Mouse (Mus musculus) naive thymus-derived CD4-positive, alpha-beta T cell, adult 2 months (primary cell): ENCODE results near the gene Sgcb.
"Not testable (repeated sequence)": the region's sequence is repeated elsewhere in the genome, so short reads cannot be mapped to it uniquely, and the experiment has no call there.

ENCODE experiments used
- DNase-seq: peaks from one replicate; pipeline ENCODE4 v3.0.0-alpha.2; 2011; ENCODE audit warnings: low read depth

Gene Sgcb

DNA sequence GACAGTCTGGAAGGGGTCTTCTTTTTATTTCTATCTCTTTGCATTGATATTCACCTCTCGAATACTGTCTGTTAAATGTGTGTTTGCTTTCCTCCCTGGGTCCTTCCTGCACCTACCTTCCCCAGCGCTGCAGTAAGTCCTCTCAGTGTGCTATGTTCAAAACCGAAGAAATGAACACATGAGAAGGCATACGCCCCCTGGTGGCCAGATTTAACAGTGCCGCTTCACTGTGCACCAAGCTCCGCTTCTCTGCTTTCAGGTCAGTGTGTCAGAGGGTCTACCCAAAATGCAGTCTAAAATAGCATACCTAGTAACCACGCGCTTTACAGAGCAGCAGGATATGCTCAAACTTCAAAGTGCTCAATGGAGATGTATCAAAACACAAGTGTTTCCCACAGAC lies 14.4 kb downstream of the Sgcb start:
- peak; percentile 76 for DNase-seq

DNA sequence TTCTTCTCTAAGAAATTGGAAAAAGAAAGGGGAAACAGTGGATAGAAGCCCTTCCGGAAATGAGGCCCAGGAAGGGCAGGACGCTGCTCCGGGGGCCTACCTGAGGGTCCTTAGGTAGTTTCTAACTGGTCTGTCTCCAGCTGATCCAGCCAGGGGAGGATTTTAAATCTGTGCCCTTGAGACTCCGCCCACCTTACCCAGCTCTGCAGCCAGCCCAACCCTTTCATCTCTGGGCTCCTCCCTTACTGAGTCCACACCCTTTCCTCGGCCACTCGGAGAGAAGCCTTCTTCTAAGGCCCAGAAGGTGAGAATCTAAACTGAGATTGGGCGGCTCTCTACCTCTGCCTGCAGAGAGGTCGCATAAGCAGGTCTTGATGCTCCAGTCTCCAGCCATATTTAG lies 15.3 kb downstream of the Sgcb start, which contains the start of gene Lrrc66:
Gene Lrrc66, minus strand, starts transcription at position 236 of the 400 bp plus-strand sequence.
- DNase-seq: no peak

DNA sequence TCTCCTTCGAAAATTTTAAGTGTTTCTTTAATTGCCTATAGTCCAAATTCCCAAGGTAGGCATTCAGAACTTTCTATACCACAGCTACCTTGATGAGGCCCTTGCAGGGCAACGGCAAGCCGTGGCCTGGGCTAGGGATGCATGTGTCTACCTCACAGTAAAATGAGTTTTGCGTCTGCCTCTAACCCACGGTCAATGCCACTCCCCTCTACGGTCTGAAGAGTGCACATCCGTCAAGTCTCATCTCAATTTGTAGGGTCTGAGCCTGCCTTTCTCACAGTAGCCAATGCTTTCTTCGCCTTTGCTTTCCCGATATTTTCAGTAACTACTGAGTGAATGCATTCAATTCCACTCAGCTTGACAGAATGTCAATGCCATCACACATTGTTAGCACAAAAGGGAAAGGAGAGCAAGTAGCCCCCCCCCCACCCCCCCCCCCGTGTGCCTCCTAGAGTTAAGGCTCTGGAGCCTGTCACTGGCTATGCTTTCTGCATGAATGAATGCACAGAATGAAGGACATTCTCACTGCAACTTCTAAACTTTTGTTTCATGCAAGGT lies 16.5 kb downstream of the Sgcb start:
- no peak for DNase-seq

DNA sequence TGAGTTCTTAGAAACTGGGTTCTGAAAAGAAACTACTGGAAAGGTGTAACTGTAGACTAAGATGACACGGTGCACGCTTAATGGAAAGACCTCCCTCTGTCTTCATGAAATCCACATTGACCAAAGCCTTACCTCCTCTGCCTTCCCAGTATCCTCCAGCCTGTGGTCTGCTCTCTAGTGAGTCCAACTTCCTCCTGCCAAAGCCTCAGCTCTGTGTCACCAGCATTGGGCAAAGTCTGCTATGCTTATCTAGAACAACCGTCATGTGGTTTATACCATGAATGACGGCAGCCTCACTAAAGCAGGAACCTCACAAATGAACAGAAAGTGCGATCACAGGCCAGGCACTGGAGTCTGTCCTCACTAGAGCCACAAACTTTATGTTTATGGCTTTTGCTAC lies 17.4 kb downstream of the Sgcb start:
- DNase-seq: peak; percentile 32

DNA sequence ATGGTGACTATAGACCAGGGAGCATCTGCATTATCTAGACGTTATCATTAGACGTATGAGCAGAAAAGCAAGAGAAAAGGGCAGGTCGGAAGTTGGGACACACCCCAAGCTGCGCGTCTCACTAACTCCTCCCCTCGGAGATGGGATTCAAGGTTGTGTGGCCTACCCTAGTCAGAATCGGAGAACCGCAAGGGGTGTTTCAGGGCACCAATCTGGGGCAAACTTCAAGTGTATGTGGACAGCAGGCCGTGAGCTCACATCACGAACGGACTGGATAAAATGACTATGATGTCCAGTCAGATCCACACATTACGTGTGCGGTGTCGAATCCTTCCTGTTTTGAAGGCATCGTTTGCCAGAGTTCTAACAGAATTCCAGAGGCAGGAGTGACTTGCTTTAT lies 19.6 kb downstream of the Sgcb start:
- DNase-seq: no peak

DNA sequence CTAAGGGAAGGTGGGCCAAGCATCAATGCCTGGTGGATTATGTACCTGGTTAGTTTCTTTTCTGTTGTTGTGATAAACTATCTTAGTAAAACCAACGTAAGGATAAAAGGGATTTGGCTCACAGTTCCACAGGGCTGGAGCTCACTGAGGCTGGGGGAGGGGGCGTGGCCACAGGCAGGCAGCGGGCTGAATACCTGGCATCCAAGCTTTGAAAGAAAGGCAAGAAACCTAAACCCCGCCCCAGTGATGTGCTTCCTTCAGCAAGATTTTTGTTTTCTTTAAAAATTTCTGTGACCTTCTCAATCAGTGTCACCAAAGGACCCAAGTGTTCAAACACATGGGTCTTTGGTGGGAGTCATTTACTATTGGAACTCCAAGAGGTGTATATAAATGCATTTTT lies 20.0 kb downstream of the Sgcb start:
- no peak for DNase-seq

DNA sequence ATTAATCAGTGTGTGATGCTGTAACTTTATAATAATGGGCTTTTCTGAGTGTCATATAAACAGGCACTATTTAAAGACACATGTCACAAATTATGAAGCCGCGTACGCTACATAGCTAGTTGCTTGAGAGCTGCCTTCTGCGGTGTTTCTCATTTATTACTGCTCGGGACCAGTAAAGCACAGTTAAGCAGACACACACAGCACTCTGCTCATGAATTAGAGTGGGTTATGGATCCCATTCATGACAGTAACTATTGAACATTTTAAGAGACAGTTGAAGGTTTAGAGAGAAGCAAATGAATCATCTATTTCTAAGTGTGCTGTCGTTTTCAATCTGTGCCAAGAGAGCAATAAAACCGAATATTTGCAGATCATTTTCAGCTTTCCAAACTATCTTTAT lies 20.7 kb downstream of the Sgcb start:
- no peak for DNase-seq

DNA sequence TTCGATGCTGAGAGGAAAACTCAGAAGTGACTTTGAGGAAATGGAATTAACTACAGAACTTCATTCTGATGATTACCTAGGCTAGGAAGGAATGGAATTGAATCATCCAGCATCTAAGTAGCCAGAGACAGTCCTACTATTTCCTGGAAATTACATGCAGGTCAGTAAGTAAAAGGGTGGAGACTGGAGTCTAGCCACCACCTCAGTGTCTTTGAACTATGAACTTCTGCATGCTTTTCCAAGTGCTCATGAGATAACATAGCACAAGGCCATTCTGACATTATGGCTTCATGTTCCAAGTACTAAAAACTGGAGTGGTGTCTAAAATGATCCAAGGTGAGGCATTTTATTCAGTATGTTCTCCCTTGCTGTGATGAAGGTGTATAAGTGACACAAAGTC lies 22.1 kb downstream of the Sgcb start:
- DNase-seq: no peak

DNA sequence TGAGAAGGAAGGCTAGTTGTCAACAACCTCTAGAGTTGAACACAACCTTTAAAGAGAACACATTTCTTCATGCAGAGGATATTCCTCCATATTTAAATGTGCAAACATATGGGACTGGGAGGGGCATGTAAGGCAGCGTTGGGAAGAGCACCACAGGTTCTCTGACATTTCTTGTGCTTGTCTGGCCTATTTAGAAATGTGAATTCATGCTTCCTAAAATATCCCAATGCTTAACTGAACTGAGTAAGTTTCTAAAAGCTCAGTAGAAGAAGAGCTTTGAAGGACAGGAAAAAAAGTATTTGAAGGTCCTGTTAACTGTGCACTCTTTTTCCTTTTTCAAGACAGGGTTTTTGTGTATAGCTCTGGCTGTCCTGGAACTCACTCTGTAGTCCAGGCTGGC lies 28.6 kb downstream of the Sgcb start:
- no peak for DNase-seq

DNA sequence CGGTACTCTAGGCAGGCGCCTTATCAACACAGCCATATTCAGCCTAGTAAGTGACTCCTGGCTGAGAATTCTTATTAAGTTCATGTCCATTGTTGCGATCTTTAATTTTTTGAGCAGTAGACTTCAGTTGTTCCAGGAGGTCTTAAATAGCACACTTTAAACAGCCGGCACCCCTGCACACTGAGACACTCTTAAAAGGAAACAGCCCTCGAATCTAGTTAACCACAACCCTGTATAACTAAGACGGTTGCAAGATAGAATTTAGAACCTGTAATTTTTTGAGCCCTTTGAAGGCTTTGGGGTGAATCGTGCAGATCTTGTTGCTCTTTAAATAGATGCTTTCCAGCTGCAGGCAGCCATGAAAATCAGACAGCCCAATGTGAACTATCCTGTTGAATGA lies 32.4 kb downstream of the Sgcb start:
- DNase-seq: no peak

DNA sequence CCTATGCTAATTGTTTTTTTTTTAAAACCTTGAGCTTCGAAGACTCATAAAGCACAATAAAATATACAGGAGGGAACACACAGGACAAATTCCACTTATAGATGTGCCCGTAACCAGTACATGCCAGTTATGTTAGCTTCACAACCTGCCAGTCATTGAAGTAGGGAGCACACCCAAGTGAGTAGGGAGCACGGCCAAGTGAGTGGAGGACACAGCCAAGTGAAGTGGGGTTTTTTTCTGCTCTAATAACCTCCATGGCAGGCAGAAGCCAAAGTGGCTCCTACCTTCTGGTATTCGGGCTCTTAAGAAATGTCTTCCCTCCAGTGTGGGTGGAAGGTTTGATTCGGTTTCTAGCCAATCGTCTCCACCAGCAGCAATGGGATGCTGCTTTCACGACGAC lies 34.3 kb downstream of the Sgcb start:
- no peak for DNase-seq

DNA sequence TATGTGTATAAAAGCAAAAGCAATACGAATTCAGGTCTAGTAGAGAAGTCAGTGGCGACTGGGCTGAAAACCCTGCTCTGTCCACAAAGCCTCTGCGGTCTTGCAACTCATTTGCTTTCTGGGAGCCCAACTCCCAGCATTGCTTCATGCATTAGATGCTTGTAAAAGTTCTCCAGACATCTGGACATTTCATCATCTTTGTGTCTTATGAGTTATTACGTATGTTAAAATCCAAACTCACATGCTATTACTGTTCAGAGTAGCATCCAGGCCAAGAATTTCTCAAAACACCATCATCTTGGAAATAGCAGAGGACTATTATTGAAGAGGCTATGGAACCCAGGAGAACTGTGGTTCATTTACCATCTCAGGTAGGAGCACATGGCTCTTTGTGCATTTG lies 36.5 kb downstream of the Sgcb start:
- DNase-seq: no peak

DNA sequence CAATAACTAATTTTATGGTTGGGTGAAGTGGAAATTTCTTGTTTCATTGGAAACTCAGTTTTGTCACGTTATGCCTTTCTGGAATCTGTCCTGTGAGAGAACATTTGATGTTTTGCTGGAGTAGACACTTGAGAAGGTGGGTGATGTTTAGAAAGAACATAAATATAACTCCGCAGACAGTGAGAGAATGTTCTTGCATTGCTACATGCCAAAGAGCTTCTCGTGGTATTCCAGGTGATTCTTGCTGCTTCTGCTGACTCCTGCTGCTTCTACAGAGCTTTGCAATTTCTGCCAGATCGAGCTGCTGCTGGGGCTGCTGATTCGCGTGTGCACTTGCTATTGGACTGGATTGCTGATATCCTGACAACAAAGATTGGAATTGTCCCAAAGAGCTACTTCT lies 42.6 kb downstream of the Sgcb start:
- no peak for DNase-seq

DNA sequence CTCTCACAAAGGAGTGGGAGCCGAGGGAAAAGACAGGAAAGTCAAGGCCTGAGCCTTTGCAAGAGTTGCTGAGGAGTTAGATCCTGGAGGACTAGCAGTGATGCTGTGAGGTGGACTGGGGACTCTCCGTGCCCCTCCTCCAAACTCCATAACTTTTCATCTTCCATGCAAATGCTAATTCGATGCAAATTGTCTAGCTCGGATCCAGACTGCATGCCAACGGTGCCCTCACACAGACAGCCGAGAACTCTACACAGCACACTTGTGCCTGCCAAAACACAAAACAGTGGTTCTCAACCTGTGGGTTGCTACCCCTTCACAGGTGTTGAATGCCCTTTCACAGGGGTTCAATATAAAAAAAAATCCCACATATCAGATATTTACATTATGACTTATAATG lies 43.0 kb downstream of the Sgcb start:
- DNase-seq: no peak

DNA sequence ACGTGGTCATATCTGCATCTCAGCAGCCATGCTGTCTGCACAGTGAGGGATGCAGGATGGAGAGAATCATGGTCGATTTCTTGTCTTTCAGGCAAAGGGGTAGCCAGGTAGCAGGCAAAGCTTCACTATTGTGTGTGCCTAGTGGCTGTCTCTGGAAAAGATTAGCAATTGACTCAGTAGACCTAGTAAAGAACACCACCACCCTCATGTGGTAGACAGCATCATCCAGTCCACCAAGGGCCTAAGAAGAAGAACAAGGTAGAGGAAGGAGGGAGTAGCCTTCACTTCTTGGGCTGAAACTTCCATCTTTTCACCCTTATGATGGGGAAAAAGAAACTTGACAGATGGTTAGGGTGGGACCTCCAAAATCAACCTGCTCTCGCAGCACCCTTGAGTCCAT lies 44.7 kb downstream of the Sgcb start:
- no peak for DNase-seq

DNA sequence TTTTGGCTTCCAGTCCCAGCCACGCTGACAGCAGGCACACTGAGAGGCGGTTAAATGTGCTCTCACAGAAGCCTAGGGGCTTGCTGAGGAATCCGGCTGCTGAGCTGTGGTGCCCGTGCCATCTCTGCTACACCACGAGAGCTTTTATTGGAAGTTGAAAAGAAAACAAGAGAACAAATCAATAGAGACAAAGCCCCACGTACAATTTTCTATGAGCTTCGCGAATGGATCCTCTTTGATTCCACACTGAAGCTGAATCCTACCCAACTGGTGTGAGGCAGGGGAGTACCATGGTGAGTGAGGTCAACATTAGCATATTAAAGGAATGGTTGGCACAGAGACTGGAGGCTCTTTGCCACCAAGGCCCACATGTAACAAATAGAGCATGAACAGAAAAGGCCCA lies 46.2 kb downstream of the Sgcb start:
- DNase-seq: no peak

DNA sequence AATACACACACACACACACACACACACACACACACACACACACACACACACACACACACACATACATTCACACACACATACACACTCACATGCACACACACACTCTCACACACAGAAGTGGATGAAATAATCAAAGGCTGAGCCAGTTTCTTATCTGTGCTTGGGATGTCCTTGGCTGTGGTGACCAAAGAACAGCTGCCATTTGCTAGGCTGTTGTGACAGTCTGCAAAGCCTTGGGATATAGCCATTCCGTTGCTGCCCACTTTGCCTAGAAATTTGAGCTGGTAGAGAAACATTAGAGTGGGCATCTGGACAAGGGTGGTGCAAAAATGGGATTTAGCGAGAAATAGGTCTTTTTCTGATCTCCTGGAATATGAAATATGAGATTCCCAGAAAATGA lies 47.6 kb downstream of the Sgcb start:
- no peak for DNase-seq

DNA sequence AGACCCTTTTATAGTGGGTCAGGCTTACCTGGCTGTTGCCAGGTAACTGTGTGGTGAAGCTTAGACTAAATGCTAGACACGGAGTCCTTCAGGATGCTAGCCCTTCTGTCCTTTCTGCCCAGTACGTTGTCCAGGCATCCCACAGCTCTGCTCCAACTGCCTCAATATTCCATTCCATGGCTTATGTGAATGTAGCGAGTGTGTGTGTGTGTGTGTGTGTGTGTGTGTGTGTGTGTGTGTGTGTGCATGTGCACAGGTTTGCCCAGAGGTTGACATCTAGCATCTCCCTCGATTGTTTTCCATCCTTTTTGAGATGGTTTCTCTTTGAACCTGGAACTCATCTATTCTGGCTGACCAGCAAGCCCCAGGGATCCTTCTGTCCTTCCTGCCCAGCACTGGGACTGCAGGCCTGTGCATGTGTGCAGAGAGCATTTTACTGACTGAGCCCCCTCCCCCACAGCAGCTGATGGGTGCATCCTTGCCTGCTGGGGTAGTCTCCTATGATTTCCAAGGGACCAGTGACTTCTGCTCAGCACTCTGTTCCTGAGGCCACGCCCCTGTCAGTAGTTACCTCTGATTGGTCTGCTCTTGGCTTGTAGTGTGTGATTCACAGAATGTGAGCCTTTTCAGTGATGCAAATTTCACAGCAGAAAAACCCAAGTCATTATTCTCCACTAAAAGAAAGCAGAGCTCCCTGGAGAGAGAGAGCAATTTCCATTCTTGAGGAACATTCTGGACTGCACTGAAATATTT lies 48.5 kb downstream of the Sgcb start:
- no peak for DNase-seq

DNA sequence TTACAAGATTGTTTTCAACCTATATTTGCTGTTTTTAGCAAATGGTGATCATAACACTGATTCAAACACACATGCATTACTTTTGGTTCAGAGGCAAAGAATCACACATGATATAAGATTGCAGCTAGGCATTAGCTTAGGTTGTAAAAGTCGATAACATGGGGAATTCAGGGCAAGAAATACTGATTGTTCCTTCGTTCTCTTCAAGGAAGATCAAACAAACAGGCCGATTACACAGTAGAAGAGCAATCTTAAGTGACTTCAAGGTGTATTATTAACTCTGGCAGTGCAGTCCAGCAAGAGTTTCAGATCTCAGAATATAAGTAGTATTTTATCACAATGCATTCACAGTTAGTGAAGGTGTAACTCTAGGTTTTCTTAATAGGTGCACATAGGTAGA lies 60.5 kb downstream of the Sgcb start:
- DNase-seq: no peak

DNA sequence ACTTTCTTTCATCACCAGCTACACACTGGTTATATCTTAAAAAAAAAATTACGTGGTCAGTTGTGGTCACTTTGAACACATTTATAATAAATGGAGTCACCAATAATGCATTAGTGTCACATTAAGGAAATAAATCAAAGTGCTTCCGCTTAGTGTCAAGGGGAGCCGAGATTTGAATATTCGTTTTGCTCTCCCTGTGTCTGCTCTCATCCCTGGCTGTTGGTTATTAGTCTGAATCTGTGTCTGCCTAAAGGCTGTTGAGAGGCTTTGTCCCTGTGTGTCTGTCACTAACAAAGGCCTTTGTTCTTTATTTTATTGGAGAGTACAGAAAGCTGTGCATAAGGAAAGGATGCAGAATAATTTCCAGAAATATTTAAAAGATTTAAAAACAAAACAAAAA lies 61.0 kb downstream of the Sgcb start:
- DNase-seq: no peak

DNA sequence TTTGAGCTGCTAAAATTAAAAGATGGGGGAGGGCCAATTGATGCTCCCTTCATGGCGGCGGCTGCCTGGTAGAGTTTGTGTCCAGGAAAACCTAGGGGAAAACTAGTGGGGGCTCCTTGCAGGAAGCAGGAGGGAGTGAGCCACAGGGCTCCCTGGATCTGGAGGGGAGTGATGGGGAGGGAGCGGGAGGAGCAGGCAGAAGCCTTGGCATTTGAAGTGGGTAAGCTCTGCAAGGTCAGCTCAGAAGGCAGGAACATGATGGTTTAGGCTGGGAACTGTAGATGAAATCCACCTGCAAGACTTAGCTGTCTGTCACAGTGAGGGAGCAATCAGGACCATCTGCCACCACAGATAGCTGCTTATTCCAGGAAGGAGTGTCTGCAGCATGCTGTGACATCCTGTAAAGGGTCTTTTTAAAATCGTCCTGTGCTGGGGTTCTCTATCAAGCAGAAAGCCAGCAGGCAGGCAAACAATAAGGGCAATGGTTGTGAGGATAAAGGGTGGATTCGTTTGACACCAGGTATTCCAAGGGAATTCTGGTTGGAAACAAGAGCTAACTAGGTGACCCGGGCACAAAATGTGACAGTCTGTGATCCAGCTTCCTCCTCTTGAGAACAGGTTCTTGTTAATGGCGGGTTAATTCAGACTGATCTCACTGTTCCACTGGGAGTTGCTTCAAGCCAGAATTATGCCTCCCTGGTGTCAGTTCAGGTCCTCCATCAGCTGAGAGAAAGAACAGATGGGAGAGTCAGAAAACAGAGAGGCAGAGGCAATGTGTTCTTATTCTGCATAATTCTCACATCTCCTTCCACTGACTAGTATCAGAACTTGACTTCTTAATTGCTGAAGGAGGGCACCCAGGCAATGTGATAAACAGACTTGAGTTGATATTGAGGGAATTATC lies 62.1 kb downstream of the Sgcb start:
- no peak for DNase-seq

DNA sequence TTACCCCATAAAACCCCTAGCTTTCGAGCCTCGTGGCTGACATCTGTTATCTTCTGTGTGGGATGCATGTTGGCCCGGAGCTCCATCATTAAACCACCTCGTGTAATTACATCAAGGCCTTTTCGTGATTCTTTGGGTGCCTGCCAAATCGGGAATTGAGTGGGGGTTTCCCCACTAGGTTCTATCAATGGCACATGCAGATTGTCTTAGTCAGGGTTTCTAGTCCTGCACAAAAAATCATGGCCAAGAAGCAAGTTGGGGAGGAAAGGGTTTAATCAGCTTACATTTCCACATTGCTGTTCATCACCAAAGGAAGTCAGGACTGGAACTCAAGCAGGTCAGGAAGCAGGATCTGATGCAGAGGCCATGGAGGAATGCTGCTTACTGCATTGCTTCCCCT lies 63.6 kb downstream of the Sgcb start:
- DNase-seq: not testable (repeated sequence)
